Mouse (Mus musculus) thymus, adult 2 months (tissue): ENCODE measurements at regions not wholly inside any gene's neighbourhood (a gene's known extent, or its start where the extent isn't known, plus 50 kb on each side); places are given as distances from the start of the nearest gene placed in this dataset.

Experiments used
- CTCF ChIP-seq: fragments of 200-500 bp; IDR thresholded peaks from 2 replicates; pipeline ENCODE4 v1.5.1; 2012; ENCODE audit warnings: mild to moderate bottlenecking, control low read depth, low read length, moderate library complexity, borderline replicate concordance; ENCODE audit not compliant: control insufficient read depth, poor library complexity, insufficient read depth; ENCODE audit errors: extremely low read depth
- POLR2A ChIP-seq: fragments of 200-500 bp; IDR thresholded peaks from 2 replicates; pipeline ENCODE4 v1.6.1; 2012; ENCODE audit warnings: mild to moderate bottlenecking, low read length, control low read depth, moderate library complexity; ENCODE audit not compliant: control insufficient read depth, poor library complexity, insufficient read depth; ENCODE audit errors: extremely low read depth

DNA sequence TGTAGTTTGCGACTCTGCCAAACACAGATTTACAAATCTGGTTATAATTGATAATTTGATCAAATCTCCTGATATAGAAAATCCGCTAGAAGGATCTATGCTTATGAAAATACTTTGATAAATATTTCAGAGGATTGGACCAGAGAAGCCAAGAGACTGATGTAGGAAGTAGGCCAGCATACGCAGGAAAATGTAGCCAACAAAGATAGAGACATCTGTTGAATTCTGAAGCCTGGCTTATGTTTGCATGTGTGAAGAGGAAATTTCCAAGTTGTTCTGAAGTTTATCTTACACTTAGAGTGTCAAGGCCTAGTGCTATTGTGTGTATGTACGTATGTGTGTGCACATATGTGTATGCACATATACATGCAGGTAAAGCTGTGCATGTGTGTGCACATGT, 255.2 kb upstream of the Ddx18 start:
- TF ChIP-seq CTCF (no peak), POLR2A (no peak)
